Mouse (Mus musculus) midbrain, embryonic 11.5 days (tissue): ENCODE data around the gene Arhgap8. TPM values are rescaled to one million over a fixed set of nuclear protein-coding genes. Genes with fewer than 3 reads are reported as not detected.

ENCODE experiments used
- ATAC-seq: fragments of 200-750 bp; cut with Nextera tagmentation; 2 replicates; pipeline ENCODE4 v1.8.0; 2017; ENCODE audit warnings: moderate TSS enrichment, moderate library complexity; ENCODE audit not compliant: low FRiP score
- DNase-seq: peaks from one replicate; pipeline ENCODE4 v3.0.0; 2015; ENCODE audit warnings: low spot score; ENCODE audit errors: missing footprints
- H3K27ac ChIP-seq: fragments of 300-500 bp; sonication (generic); 2 replicates; pipeline ENCODE4 v1.5.1; 2014; ENCODE audit warnings: low read depth, low read length
- H3K27me3 ChIP-seq: fragments of 300-500 bp; sonication (generic); 2 replicates; pipeline ENCODE4 v1.6.1; 2014; ENCODE audit warnings: mild to moderate bottlenecking, low read length, moderate library complexity, mixed read lengths; ENCODE audit not compliant: control insufficient read depth, insufficient read depth
- H3K36me3 ChIP-seq: fragments of 300-500 bp; sonication (generic); 2 replicates; pipeline ENCODE4 v1.6.1; 2014; ENCODE audit warnings: mild to moderate bottlenecking, low read length, moderate library complexity, mixed read lengths; ENCODE audit not compliant: control insufficient read depth, insufficient read depth
- H3K4me1 ChIP-seq: fragments of 300-500 bp; sonication (generic); 2 replicates; pipeline ENCODE4 v1.6.1; 2014; ENCODE audit warnings: low read length; ENCODE audit not compliant: control insufficient read depth, insufficient read depth
- H3K4me2 ChIP-seq: fragments of 300-500 bp; sonication (generic); 2 replicates; pipeline ENCODE4 v1.6.1; 2014; ENCODE audit warnings: mild to moderate bottlenecking, moderate library complexity
- H3K4me3 ChIP-seq: fragments of 300-500 bp; sonication (generic); 2 replicates; pipeline ENCODE4 v1.5.1; 2014; ENCODE audit warnings: low read depth, low read length
- H3K9ac ChIP-seq: fragments of 300-500 bp; sonication (generic); 2 replicates; pipeline ENCODE4 v1.6.1; 2014; ENCODE audit warnings: low read length
- H3K9me3 ChIP-seq: fragments of 300-500 bp; sonication (generic); 2 replicates; pipeline ENCODE4 v1.6.1; 2016; ENCODE audit warnings: low read length; ENCODE audit not compliant: control insufficient read depth
- WGBS: fragments of 180-500 bp; shearing (Covaris S2); extraction: QIAGEN DNeasy Blood & Tissue Kit; methylation state at CpG from one replicate; pipeline ENCODE4 v1.1.7; 2014; 5-methylcytosine and 5-hydroxymethylcytosine counted together
- polyA plus RNA-seq: library from polyadenylated mRNA; unstranded; fragments of >200 nt; fragmentation: Nextera tagmentation; extraction: Ambion mirVana; gene quantifications from 2 replicates; pipeline ENCODE4 v1.2.1, GENCODE M21; 2014

The Arhgap8 gene
- polyA plus RNA-seq, 1 experiment from 2014 or later, result 1.1 TPM

DNA sequence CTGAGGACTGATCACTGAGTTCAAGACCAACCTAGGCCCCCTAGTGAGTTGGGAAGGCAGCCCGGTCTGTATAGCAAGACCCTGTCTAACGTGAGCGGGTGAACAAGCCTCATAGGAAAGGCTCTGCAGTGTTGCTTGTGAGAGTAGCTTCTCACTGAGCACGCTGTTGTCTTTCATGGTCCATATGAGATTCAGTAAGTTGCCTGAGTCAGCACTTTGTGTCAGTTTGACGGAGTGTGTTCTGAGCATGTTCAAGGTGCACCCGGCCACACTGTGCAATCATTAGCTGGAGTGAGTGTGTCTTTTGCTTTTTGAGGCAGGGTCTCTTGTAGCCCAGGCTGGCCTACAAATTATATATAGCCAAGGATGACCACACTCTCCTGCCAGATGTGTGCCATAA is 28.3 kb upstream of the Arhgap8 start:
- no peaks in the 10 kb centered on the region for H3K9me3 ChIP-seq
- no peak for ATAC-seq
- H3K36me3 ChIP-seq, result no peaks in the 10 kb centered on the region; the same call in 1 of the 2 replicates
- no peak overlapping the region for H3K4me2 ChIP-seq
- H3K4me3 ChIP-seq, result no peak overlapping the region
- H3K9ac ChIP-seq, result no peak overlapping the region
- no peaks in the 10 kb centered on the region for H3K27me3 ChIP-seq
- H3K27ac ChIP-seq, result no peak overlapping the region
- no peak for DNase-seq
- no peaks in the 10 kb centered on the region for H3K4me1 ChIP-seq
- WGBS, result 93% methylated on average over 6 of the region's 6 CpGs

DNA sequence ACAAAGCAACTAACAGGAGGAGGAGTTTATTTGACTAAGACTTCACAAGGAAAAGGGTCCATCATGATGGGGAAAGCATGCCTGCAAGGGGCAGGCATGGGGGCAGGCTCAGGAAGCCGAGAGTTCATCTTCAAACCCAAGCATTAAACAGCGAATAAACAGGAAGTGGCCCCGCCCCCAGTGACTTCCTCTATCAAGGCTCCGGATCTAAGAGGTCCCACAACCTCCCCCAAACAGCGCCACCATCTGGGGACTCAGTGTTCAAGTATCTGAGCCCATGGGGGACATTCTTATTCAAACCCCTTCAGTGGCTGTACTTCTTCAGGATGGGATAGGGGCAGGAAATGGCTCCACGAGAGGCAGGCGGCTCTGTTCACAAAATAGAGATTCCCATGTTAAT is 27.2 kb upstream of the Arhgap8 start:
- H3K4me3 ChIP-seq, result no peak overlapping the region
- ATAC-seq (no peak), DNase-seq (no peak)
- H3K27ac ChIP-seq, result no peak overlapping the region
- no peaks in the 10 kb centered on the region for H3K27me3 ChIP-seq
- no peak overlapping the region for H3K4me2 ChIP-seq
- H3K9me3 ChIP-seq, result no peaks in the 10 kb centered on the region
- no peak overlapping the region for H3K9ac ChIP-seq
- H3K36me3 ChIP-seq, result no peaks in the 10 kb centered on the region; the same call in 1 of the 2 replicates
- 90% methylated on average over 7 of the region's 7 CpGs for WGBS
- H3K4me1 ChIP-seq, result no peaks in the 10 kb centered on the region

DNA sequence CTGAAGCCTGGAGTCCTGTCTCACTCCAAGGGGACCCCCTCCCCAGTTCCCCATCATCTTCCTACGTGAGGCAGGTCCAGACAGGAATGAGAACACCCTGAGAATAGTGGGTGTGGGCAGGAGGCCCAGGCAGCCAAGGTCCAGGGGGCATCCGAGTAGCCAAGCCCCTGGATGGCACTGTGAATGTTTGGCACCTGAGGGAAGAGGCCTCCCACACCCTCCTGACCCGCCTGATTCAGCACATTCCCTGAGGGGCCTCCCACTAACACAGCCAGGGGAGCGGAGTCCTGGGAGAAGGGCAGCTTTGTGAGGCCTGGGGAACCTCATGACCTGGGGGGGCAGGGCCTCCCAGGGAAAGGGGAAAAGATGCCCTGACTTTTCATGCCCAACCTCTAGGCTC is 23.8 kb upstream of the Arhgap8 start:
- H3K4me3 ChIP-seq, result no peak overlapping the region
- H3K9me3 ChIP-seq, result no peaks in the 10 kb centered on the region
- ATAC-seq, result no peak
- 76% methylated on average over 4 of the region's 4 CpGs for WGBS
- no peaks in the 10 kb centered on the region for H3K4me1 ChIP-seq
- no peak overlapping the region for H3K27ac ChIP-seq
- H3K4me2 ChIP-seq, result no peak overlapping the region
- no peak for DNase-seq
- H3K36me3 ChIP-seq, result no peaks in the 10 kb centered on the region
- H3K27me3 ChIP-seq, result no peaks in the 10 kb centered on the region
- H3K9ac ChIP-seq, result no peak overlapping the region

DNA sequence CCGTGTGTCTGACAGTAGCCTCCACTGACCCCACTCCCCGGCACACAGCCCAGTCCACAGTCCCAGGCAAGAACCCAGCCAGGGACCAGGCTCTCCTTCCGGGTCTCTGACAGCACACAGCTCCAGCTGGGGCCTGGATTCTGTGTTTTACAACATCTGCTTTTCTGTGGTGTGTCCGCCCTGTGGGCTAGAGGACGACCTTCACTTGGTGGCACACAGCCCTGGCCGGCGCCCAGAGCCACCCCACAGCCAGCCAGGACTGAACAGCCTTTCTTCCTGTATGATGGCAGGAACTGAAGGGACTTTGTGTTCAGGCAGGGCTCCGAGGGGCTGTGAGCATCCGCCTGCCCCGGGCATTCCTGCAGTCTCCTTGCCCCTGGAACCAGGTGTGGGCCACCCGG is 22.2 kb upstream of the Arhgap8 start:
- H3K27ac ChIP-seq, result no peak overlapping the region
- H3K4me3 ChIP-seq, result no peak overlapping the region
- ATAC-seq (no peak), DNase-seq (no peak)
- H3K36me3 ChIP-seq, result no peaks in the 10 kb centered on the region
- no peaks in the 10 kb centered on the region for H3K9me3 ChIP-seq
- WGBS, result 82% methylated on average over 11 of the region's 11 CpGs
- H3K4me1 ChIP-seq, result no peaks in the 10 kb centered on the region
- no peak overlapping the region for H3K9ac ChIP-seq
- no peaks in the 10 kb centered on the region for H3K27me3 ChIP-seq
- no peak overlapping the region for H3K4me2 ChIP-seq

DNA sequence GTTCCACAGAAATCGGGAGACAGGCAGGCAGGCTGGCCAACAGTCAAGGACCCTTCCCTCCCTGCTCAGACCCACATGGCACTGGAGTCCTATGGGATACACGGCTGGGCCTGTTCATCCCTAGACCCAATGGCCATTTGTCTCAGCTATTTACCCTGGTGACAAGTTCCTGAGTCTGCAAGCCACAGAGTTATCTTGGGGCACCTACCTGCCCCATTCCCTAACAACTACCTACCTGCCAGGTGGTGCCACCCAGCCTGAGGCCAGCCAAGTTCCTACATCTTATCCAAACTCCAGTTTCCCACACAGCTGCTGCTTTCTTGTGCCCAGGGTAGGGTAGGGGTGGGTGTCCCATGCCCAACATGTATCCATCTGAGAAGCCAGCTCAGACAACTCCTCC is 21.7 kb upstream of the Arhgap8 start:
- no peak overlapping the region for H3K4me3 ChIP-seq
- ATAC-seq, result no peak
- H3K36me3 ChIP-seq, result no peaks in the 10 kb centered on the region
- H3K27me3 ChIP-seq, result no peaks in the 10 kb centered on the region
- no peak overlapping the region for H3K4me2 ChIP-seq
- H3K27ac ChIP-seq, result no peak overlapping the region
- 88% methylated on average over 2 of the region's 2 CpGs for WGBS
- H3K4me1 ChIP-seq, result no peaks in the 10 kb centered on the region
- DNase-seq, result no peak
- H3K9ac ChIP-seq, result no peak overlapping the region
- no peaks in the 10 kb centered on the region for H3K9me3 ChIP-seq

DNA sequence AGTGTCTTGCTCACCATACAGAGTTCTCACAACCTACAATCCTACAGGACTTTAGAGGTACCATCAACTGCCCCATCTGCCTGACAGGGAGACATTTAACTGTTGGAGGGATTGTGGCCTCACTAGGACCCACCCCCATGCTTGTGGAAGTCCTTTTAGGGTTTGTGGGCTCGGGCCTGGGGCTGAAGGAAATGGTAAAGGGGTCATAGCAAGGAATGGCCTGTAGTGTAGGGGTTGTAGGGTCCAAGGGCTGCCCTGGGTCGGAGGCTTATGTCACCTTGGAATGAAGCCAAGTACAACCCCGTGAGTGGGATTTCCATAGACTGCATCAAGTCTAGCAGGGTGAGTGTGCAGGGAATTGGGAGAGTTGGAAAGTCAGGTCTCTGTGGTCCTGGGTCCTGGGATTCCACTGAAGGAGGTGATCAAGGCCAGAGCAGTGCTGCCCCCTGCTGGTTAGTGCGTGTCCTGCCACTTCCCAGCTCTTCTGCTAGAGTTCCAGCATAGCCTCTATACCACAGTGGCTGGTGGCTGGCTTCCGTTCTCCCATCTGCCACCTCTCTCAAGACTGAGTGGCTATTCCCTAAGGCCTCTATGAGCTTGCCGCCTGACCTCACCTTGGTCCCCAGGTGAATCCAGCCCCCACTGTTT is 19.6 kb upstream of the Arhgap8 start:
- no peak overlapping the region for H3K9ac ChIP-seq
- no peak overlapping the region for H3K4me3 ChIP-seq
- no peaks in the 10 kb centered on the region for H3K36me3 ChIP-seq
- WGBS, result 50% methylated on average over 6 of the region's 6 CpGs
- H3K4me2 ChIP-seq, result no peak overlapping the region
- no peaks in the 10 kb centered on the region for H3K9me3 ChIP-seq
- DNase-seq (peak; percentile 95), ATAC-seq (peak; percentile 41; the same call in 1 of the 2 replicates)
- no peaks in the 10 kb centered on the region for H3K27me3 ChIP-seq
- no peaks in the 10 kb centered on the region for H3K4me1 ChIP-seq
- no peak overlapping the region for H3K27ac ChIP-seq

DNA sequence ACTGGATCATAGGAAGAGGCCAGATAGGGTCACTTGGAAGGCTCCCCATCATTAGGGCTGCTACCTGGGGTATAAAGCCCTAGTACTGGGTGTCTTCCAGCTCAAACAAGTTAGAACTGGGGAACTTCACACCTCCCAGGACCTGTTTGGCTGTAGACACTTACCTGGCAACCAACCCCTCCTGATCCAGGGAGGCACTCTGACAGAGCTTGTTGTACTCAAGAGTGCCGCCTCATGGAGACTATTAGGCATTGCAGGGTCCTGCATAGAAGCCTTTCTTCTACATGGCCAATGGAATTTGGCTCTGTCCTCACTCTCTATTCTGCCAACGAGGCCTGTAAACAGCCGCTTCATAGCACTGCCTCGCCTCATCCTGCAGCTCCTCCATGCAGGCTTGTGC is 17.9 kb upstream of the Arhgap8 start:
- DNase-seq (peak; percentile 82), ATAC-seq (no peak)

DNA sequence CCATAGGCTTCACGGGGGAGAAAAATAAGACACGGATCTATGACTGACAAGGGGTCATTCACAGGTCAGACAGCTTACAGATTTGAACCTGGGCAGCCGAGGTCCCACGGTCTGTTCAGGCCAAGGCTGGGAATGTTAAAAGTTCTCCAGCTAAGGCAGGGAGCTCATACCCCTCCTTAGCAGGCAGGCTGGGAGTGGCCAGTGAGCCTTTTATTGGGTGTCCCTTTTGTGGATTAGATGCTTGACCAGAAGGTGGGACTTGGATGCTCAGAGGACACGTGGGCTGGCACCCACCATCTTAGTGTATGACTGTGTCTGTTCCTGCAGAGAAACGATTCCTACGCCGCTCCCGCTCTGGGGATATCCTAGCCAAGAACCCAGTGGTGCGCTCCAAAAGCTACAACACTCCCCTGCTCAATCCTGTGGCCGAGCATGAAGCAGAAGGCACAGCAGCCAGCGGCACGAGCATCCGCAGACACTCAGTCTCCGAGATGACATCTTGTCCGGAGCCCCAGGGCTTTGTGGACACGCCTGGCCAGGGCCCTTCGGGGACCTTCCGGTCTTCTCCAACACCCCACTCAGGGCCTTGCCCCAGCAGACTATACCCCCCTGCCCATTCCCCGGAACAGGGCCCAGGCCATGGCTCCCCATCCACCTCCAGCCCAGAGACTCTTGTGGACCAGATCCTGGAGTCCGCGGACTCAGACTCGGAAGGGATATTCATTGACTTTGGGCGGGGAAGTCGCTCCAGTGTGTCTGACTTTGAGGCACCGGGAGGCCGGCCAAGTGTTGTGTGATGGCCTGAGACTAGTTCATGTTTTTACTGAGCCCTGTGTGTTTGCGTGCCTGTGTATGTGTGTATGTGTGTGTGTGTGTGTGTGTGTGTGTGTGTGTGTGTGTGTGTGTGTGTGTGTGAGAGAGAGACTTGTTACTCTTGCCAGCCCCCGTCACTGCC is 17.2 kb upstream of the Arhgap8 start:
- no peaks in the 10 kb centered on the region for H3K27me3 ChIP-seq
- H3K36me3 ChIP-seq, result no peaks in the 10 kb centered on the region
- H3K9me3 ChIP-seq, result no peaks in the 10 kb centered on the region
- WGBS, result 88% methylated on average over 29 of the region's 29 CpGs
- DNase-seq (peak; percentile 2), ATAC-seq (no peak)
- no peaks in the 10 kb centered on the region for H3K4me1 ChIP-seq
- no peak overlapping the region for H3K4me3 ChIP-seq
- no peak overlapping the region for H3K27ac ChIP-seq
- H3K9ac ChIP-seq, result no peak overlapping the region
- no peak overlapping the region for H3K4me2 ChIP-seq

More for the DNA sequence above, 17.9 kb upstream of the Arhgap8 start:
- Histone ChIP-seq H3K36me3 (no peaks in the 10 kb centered on the region), H3K4me3 (no peak overlapping the region), H3K4me1 (no peaks in the 10 kb centered on the region), H3K27ac (no peak overlapping the region), H3K9me3 (no peaks in the 10 kb centered on the region), H3K9ac (no peak overlapping the region), H3K4me2 (no peak overlapping the region), H3K27me3 (no peaks in the 10 kb centered on the region)
- 32% methylated on average over 4 of the region's 4 CpGs for WGBS

DNA sequence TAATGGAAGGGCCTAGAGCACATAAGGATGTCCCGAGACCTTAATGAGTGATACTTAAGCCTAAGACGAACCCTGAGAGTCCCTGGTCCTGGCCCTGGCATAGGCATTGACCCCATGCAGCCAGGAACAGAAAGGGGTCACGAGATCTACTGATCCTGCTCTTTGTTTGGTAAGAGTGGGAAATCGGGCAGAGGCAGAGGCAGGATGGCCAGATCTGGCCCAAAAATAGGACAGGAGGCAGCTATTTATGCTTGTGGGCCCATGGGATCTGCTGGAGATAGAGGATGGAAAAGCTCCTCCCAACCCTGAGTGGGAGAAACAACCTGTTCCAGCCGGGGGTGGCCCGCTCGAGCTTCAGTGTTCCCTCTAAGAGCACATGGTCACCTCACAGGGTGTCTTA is 15.9 kb upstream of the Arhgap8 start:
- peak; percentile 65 for DNase-seq

More for the DNA sequence above, 15.9 kb upstream of the Arhgap8 start:
- 86% methylated on average over 7 of the region's 7 CpGs for WGBS
- Histone ChIP-seq H3K27me3 (no peaks in the 10 kb centered on the region), H3K9ac (no peak overlapping the region), H3K4me3 (no peak overlapping the region), H3K4me2 (no peak overlapping the region), H3K4me1 (no peaks in the 10 kb centered on the region), H3K27ac (no peak overlapping the region), H3K36me3 (no peaks in the 10 kb centered on the region), H3K9me3 (no peaks in the 10 kb centered on the region)
- ATAC-seq, result no peak
